Mouse (Mus musculus) brain, embryonic 14.5 days (tissue): ENCODE measurements around the gene Fscn2.

Source experiments
- CTCF ChIP-seq: fragments of 200-500 bp; IDR thresholded peaks from 2 replicates; pipeline ENCODE4 v1.5.1; 2012; ENCODE audit warnings: inconsistent platforms, mild to moderate bottlenecking, moderate library complexity, borderline replicate concordance; ENCODE audit not compliant: insufficient read depth, insufficient read length; ENCODE audit errors: extremely low read depth
- POLR2A ChIP-seq: fragments of 200-500 bp; IDR thresholded peaks from 2 replicates; pipeline ENCODE4 v1.6.1; 2012; ENCODE audit warnings: mild to moderate bottlenecking, inconsistent platforms, borderline replicate concordance; ENCODE audit not compliant: poor library complexity, insufficient read depth, insufficient read length, severe bottlenecking; ENCODE audit errors: extremely low read depth

DNA sequence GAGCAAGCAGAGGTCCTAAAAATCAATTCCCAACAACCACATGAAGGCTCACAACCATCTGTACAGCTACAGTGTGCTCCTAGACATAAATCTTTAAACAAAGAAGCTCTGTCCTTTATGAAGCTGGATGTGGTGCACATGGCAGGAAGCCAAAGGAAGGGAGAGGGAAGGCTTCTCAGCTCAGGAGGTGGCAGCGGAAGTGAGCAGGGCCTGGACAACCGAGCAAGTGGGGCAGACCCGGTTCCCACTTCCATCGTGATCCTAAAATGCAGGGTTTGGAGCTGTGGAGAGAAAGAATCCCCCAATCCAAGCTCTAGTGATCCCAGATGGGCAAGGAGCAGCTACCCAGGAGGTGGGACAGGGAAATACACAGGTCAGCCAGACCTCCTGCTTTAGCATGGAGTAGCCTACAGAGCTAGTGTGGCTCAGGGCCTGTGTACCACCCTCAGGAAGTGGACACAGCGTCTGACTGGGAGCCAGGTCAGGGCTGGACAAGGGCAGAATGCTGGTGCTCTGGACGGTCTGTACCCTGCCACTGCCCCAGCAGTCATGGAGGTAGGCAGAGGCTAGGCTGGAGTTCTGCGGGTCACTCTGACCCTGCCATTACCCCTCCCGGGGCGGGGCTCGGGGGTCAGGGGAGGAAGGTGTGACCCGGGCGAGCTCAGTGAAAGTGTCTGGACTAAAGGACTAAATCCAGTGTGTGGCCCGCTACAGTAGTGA is 8.6 kb upstream of the Fscn2 start:
- no peak for TF ChIP-seq CTCF
- TF ChIP-seq POLR2A, result no peak
